Mouse (Mus musculus) c-Kit-positive CD71-positive TER-119-positive erythroid progenitor cells, embryonic 14.5 days (primary cell): ENCODE data around the gene Pitpna.

Source experiments
- DNase-seq: peaks from one replicate; pipeline ENCODE4 v3.0.0-alpha.2; 2013; ENCODE audit warnings: low spot score

The Pitpna gene

GRCm38 (mm10) chr11:75563851-75564548, 23.9 kb upstream of the Pitpna start:
- DNase-seq, result no peak

- no peak for DNase-seq
These were observed 22.0 kb upstream of the Pitpna start for GRCm38 (mm10) chr11:75565849-75566248.

DNA sequence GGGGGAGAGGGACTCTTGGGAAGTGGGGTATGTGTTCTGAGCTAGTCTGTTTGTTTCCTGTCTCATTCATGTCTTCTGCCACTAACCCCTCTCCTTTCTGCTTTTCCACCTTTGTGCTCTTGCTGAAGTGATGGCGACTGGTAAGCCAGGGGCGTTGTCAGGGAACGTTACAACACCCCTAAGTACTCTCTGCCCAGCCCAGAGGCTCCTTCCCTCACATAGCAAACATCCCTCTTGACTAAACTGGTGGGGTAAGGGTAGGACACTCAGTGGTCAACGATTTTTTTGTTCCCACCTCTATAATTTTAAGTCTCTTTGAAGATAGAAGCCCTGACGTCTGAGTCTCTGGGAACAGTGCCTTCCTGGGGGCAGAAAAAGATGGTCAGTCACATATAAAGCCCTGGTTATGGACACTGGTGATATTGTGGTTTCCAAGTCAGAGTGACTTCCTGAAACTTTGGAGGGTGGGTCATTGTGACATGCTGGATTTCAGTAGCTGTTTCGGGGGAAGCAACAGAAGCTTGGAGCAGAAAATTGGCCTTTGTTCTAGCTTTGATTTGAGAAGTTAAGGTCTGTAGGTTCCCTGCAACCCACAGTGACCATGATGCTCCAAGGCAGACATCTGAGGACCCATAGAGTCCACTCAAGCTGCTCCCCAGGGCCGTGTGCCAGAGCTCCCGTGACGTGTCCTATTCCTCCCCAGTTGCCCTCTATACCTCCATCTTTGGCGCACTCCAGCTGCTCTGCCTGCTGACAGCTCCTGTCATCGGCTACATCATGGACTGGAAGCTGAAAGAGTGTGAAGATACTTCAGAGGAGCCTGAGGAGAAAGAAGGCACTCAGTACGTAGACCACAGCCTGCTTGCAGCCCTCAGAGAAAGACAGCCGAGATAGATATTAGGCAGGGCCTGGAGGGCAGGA, 21.4 kb upstream of the Pitpna start:
- DNase-seq, result no peak

GRCm38 (mm10) chr11:75567346-75568114, 20.4 kb upstream of the Pitpna start:
- DNase-seq, result no peak

- no peak for DNase-seq
These were observed 19.8 kb upstream of the Pitpna start for GRCm38 (mm10) chr11:75568115-75568511.

DNA sequence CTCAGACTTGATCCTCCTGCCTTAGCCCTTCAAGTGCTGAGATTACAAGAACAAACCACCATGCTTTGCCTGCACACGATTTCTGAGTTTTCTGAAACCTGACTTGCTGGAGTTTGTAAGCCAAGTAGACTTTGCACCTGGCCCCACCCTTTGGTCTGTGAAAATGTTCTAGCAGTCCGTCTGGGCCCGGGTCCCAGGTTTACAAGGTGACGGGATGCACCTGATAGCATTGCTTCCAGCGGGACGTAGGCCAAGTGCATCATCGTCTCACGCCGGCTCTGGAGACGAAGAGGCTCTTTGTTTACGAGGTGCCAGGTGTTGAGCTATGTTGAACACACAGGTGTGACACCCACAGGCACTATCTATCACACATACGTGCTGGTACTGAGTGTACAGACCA, 18.9 kb upstream of the Pitpna start:
- DNase-seq, result no peak

GRCm38 (mm10) chr11:75570375-75571125, 17.3 kb upstream of the Pitpna start:
- DNase-seq, result no peak

GRCm38 (mm10) chr11:75571126-75571990, 16.5 kb upstream of the Pitpna start:
- no peak for DNase-seq

DNA sequence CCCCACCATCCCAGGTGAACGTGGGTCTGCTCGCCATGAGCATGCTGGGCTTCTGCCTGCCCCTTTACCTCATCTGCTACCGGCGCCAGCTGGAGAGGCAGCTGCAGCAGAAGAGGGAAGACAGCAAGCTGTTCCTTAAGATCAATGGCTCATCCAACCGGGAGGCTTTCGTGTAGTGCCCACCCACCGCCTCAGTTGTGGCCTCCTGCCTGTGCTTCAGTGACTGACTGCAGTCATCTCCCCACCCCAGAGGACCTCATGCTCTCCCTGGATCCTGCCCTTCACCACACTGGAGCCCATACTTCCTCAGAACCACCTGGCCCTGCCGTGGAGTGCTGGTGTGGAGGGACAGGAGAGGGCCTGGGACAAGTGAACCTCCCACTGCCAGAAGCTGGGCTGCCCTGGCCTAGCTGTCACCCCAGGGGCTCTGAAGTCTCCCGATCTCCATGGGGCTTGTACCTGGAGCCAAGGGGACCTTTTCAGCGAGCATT, 15.6 kb upstream of the Pitpna start:
- no peak for DNase-seq

DNA sequence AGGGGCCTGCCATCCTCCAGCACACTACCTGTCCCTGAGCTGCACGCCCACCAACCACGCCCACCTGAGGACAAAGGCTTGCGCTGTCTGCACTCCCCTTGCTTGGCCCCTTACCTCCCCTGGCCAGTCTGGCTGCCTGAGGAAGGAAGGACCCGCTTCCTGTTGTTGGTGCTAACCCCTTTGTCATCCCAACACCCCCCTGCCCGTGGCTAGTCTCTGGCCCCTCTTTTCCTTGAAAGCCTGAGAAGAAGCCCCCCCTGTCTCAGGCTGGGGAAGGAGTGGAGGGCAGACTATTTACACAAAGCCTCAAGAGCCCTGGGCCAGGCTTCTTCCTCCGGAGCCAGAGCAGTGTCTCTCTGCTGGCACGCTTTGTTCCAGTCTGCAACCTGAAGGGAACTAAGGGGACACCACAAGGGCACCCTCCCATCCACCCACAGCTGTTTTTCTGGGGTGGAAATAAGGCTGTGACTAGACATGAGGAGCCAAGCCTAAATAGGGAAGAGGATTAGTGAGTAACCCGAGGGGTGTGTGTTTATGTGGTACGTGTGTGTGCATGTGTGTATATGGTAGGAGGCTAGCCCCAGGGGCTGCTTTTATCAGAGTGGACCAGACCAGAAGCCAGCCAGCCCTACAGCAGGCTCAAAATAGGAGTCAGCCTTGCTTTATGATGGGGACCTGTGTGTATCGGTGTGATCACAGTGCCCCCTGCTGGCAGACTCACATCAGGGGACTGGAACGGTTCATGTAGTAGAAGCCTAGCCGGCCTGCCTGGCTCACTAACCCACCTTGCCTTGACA, 14.8 kb upstream of the Pitpna start:
- peak; percentile 94 for DNase-seq

DNA sequence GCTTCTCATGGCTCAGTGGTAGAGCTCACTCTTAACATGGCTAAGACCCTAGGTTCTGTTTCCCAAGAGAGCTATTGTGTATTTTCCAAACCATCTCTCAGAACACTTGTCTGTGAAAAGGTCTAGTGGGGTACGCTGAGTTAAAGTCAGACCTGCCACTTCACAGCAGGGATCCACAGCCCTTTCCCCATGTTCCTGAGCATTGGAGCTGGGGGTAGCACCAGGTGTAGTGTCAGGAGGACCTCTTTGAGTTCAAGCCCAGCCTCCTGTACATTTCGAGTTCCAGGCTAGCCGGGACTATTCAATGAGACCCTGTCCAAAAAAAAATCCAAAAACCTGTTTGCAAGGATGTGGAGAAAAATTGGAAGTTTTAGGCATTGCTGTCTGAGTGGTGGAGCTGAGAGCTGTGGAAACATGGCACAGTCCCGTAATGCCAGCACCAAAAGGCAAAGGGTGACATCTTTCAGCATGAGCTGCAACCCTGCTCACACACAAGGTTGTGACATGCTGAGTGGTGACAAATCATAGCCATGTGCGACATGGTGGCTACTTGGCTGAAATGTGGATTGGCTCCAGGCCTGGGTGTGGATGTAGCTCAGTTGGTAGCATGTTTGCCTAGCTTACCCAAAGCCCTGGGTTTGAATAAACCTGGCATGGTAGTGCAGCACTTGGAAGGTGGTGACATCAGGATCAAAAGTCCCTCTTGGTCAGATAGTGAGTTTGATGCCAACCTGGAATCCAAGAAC, 13.3 kb upstream of the Pitpna start:
- no peak for DNase-seq

GRCm38 (mm10) chr11:75575560-75576123, 12.3 kb upstream of the Pitpna start:
- no peak for DNase-seq

DNA sequence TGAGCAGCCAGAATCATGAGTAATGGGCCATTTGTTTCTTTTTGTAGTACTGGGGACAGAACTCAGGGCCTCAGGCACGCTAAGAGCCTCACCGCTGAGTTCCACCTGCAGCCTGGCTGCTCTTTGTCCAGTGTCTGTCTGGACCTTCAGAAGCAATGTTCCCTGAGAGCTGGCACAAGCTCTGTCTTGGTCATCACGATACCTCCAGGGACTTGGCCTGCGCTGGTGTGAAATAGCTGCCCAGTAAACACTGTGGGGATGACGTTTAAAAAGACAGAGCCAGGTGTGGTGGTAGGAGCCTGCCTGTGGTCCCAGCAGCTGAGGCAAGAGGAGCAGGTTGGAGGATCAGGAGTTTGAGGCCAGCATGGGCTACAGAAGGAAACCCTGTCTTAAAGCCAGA, 9.3 kb upstream of the Pitpna start:
- no peak for DNase-seq

- DNase-seq, result no peak
These were observed 6.3 kb upstream of the Pitpna start for GRCm38 (mm10) chr11:75581495-75582149.

GRCm38 (mm10) chr11:75583521-75583920, 4.4 kb upstream of the Pitpna start:
- no peak for DNase-seq

DNA sequence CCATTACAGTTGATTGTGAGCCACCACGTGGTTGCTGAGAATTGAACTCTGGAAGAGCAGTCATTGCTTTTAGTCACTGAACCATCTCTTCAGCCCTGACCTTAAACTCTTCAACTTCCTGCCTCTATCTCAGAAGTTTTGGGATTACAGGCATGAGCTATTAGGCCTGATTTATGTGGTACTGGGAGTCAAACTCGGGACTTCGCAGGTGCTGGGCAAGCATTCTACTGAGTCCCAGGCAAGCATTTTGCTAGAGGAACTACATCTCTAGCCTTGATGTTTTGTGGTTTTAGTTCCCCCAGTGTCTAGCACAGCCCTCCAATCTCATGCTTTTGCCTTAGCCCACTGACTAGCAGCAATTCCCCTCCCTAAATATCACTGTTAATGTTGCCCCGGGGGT, 2.8 kb upstream of the Pitpna start:
- no peak for DNase-seq

DNA sequence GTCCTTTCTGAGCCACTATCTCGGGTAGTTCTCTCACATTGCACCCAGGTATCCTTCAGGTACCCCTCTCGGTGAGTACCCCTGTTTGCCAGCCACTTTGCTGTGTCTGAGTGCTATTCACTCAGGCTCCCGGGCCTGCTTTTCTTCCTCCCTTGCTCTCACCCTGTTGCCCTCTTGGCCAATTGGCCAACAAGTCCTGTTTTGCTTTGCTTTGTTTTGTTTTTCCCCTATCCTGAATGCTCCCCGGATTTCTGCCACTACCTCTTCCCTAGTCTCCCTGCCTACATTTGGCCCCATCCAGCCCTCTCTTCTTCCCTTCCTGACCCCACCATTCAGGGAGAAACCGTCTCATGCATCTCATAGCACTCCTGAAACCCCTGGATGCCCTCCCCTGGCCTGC, 1.9 kb upstream of the Pitpna start:
- DNase-seq, result no peak

- DNase-seq, result no peak
These were observed 934 bp upstream of the Pitpna start for GRCm38 (mm10) chr11:75586963-75587362.
